Mouse (Mus musculus) CH12.LX (cell line): ENCODE measurements around the gene Efna3. TPM values are rescaled to one million over a fixed set of nuclear protein-coding genes. Genes with fewer than 3 reads are reported as not detected.

Experiments used
- DNase-seq: peaks from one replicate; pipeline ENCODE4 v3.0.0-alpha.2; 2013; ENCODE audit errors: extremely low read depth
- H3K27ac ChIP-seq: 2 replicates; pipeline ENCODE4 v1.5.1; 2012; ENCODE audit warnings: low read depth, mild to moderate bottlenecking, control low read depth, moderate library complexity; ENCODE audit not compliant: insufficient read depth
- H3K27me3 ChIP-seq: replicated peaks from 2 replicates; pipeline ENCODE3; 2012; ENCODE audit warnings: inconsistent platforms
- H3K36me3 ChIP-seq, 2 experiments: replicated peaks in 1 of 2; 2 replicates each; pipeline versions ENCODE3 to v1.6.1; 2012; ENCODE audit warnings: inconsistent platforms in 1 of 2, low read length in 1 of 2, mild to moderate bottlenecking in 1 of 2, mixed read lengths in 1 of 2, moderate library complexity in 1 of 2; ENCODE audit not compliant: control insufficient read depth in 1 of 2, insufficient read depth in 1 of 2
- H3K4me1 ChIP-seq, 2 experiments: 2 replicates each; pipeline ENCODE4 v1.6.1; 2012; ENCODE audit warnings: inconsistent platforms in 1 of 2, moderate library complexity in 1 of 2; ENCODE audit not compliant: insufficient read depth in 2 of 2, control insufficient read depth in 1 of 2
- H3K4me2 ChIP-seq: 2 replicates; pipeline ENCODE4 v1.6.1; 2012; ENCODE audit warnings: low read depth, mild to moderate bottlenecking, control low read depth; ENCODE audit not compliant: poor library complexity, insufficient read depth, severe bottlenecking
- H3K4me3 ChIP-seq, 3 experiments: fragments of 150-350 bp in 1 of 3; sonication (generic) in 1 of 3; replicated peaks in 1 of 3; 2 replicates each; pipeline versions ENCODE3 to v1.5.1; 2011 to 2012; ENCODE audit warnings: low read depth in 2 of 3, low read length in 2 of 3, mild to moderate bottlenecking in 2 of 3, moderate library complexity in 2 of 3, control low read depth in 1 of 3, improper control_type of control experiment in 1 of 3, inconsistent platforms in 1 of 3, mixed read lengths in 1 of 3; ENCODE audit not compliant: poor library complexity in 1 of 3
- H3K79me2 ChIP-seq: replicated peaks from 2 replicates; pipeline ENCODE4 v1.6.1; 2012; ENCODE audit warnings: mild to moderate bottlenecking, moderate library complexity; ENCODE audit not compliant: control insufficient read depth, poor library complexity, insufficient read depth, severe bottlenecking; ENCODE audit errors: extremely low read depth
- H3K9ac ChIP-seq: 2 replicates; pipeline ENCODE4 v1.6.1; 2012; ENCODE audit warnings: low read depth, mild to moderate bottlenecking, control low read depth, moderate library complexity; ENCODE audit not compliant: insufficient read depth
- H3K9me3 ChIP-seq: replicated peaks from 2 replicates; pipeline ENCODE3; 2012; ENCODE audit warnings: low read length, inconsistent platforms, mixed read lengths
- BHLHE40 ChIP-seq: IDR thresholded peaks from 2 replicates; pipeline ENCODE4 v1.6.1; 2011; ENCODE audit warnings: mild to moderate bottlenecking, low read depth, low read length, improper control_type of control experiment
- CHD2 ChIP-seq: IDR thresholded peaks from 2 replicates; pipeline ENCODE4 v1.6.1; 2011; ENCODE audit warnings: low read length, improper control_type of control experiment
- CTCF ChIP-seq, 2 experiments: IDR thresholded peaks in 1 of 2; conservative IDR thresholded peaks in 1 of 2; 2 replicates each; pipeline ENCODE4 v1.5.1; 2011 to 2012; ENCODE audit warnings: low read depth in 2 of 2, low read length in 2 of 2, improper control_type of control experiment in 1 of 2, inconsistent platforms in 1 of 2, mild to moderate bottlenecking in 1 of 2, moderate library complexity in 1 of 2
- E2F4 ChIP-seq: IDR thresholded peaks from 2 replicates; pipeline ENCODE4 v1.6.1; 2011; ENCODE audit warnings: low read depth, low read length, improper control_type of control experiment; ENCODE audit not compliant: insufficient replicate concordance
- ETS1 ChIP-seq: conservative IDR thresholded peaks from 2 replicates; pipeline ENCODE4 v1.6.1; 2012; ENCODE audit warnings: low read depth, mild to moderate bottlenecking, inconsistent platforms, low read length, improper control_type of control experiment, moderate library complexity
- GABPA ChIP-seq: IDR thresholded peaks from 2 replicates; pipeline ENCODE4 v1.6.1; 2012; ENCODE audit warnings: low read depth, low read length, improper control_type of control experiment, inconsistent platforms; ENCODE audit not compliant: insufficient replicate concordance
- HCFC1 ChIP-seq: IDR thresholded peaks from 2 replicates; pipeline ENCODE4 v1.6.1; 2012; ENCODE audit warnings: low read depth, mild to moderate bottlenecking, inconsistent platforms, low read length, improper control_type of control experiment
- JUN ChIP-seq: IDR thresholded peaks from 2 replicates; pipeline ENCODE4 v1.6.1; 2011; ENCODE audit warnings: low read depth, mild to moderate bottlenecking, low read length, improper control_type of control experiment, moderate library complexity; ENCODE audit not compliant: insufficient read depth
- JUND ChIP-seq: conservative IDR thresholded peaks from 2 replicates; pipeline ENCODE4 v1.6.1; 2011; ENCODE audit warnings: low read depth, low read length, improper control_type of control experiment
- KAT2A ChIP-seq: IDR thresholded peaks from 2 replicates; pipeline ENCODE4 v1.6.1; 2012; ENCODE audit warnings: low read length, improper control_type of control experiment, inconsistent platforms; ENCODE audit not compliant: insufficient replicate concordance
- MAFK ChIP-seq: IDR thresholded peaks from 2 replicates; pipeline ENCODE4 v1.6.1; 2011; ENCODE audit warnings: low read length, improper control_type of control experiment; ENCODE audit not compliant: insufficient replicate concordance
- MAX ChIP-seq: IDR thresholded peaks from 2 replicates; pipeline ENCODE4 v1.6.1; 2011; ENCODE audit warnings: low read length, improper control_type of control experiment
- MAZ ChIP-seq: IDR thresholded peaks from 2 replicates; pipeline ENCODE4 v1.6.1; 2012; ENCODE audit warnings: low read depth, mild to moderate bottlenecking, inconsistent platforms, low read length, improper control_type of control experiment, moderate library complexity
- MYC ChIP-seq: IDR thresholded peaks from 2 replicates; pipeline ENCODE4 v1.6.1; 2011; ENCODE audit warnings: low read depth, mild to moderate bottlenecking, improper control_type of control experiment, low read length
- NELFE ChIP-seq: IDR thresholded peaks from 2 replicates; pipeline ENCODE4 v1.6.1; 2011; ENCODE audit warnings: low read depth, low read length, improper control_type of control experiment
- NRF1 ChIP-seq: IDR thresholded peaks from 2 replicates; pipeline ENCODE4 v1.6.1; 2014; ENCODE audit warnings: low read depth, mild to moderate bottlenecking, inconsistent platforms, low read length, improper control_type of control experiment, moderate library complexity
- PAX5 ChIP-seq: IDR thresholded peaks from 2 replicates; pipeline ENCODE4 v1.6.1; 2012; ENCODE audit warnings: low read length, inconsistent platforms, mixed read lengths
- POLR2AphosphoS2 ChIP-seq: IDR thresholded peaks from 2 replicates; pipeline ENCODE4 v1.6.1; 2011; ENCODE audit warnings: low read depth, low read length, improper control_type of control experiment
- RAD21 ChIP-seq: IDR thresholded peaks from 2 replicates; pipeline ENCODE4 v1.6.1; 2011; ENCODE audit warnings: low read depth, mild to moderate bottlenecking, low read length, improper control_type of control experiment, moderate library complexity
- RCOR1 ChIP-seq: conservative IDR thresholded peaks from 2 replicates; pipeline ENCODE4 v1.6.1; 2012; ENCODE audit warnings: low read depth, mild to moderate bottlenecking, inconsistent platforms, low read length, improper control_type of control experiment
- SIN3A ChIP-seq: IDR thresholded peaks from 2 replicates; pipeline ENCODE4 v1.6.1; 2012; ENCODE audit warnings: low read length, improper control_type of control experiment, inconsistent platforms
- TBP ChIP-seq: conservative IDR thresholded peaks from 2 replicates; pipeline ENCODE4 v1.6.1; 2011; ENCODE audit warnings: low read depth, low read length, improper control_type of control experiment
- USF1 ChIP-seq: IDR thresholded peaks from 2 replicates; pipeline ENCODE4 v1.6.1; 2014; ENCODE audit warnings: low read depth, mild to moderate bottlenecking, inconsistent platforms, low read length, improper control_type of control experiment
- USF2 ChIP-seq: conservative IDR thresholded peaks from 2 replicates; pipeline ENCODE4 v1.6.1; 2011; ENCODE audit warnings: low read depth, low read length, improper control_type of control experiment
- ZC3H11A ChIP-seq: IDR thresholded peaks from 2 replicates; pipeline ENCODE4 v1.6.1; 2012; ENCODE audit warnings: low read depth, mild to moderate bottlenecking, inconsistent platforms, low read length, improper control_type of control experiment
- ZMIZ1 ChIP-seq: IDR thresholded peaks from 2 replicates; pipeline ENCODE4 v1.6.1; 2012; ENCODE audit warnings: low read depth, mild to moderate bottlenecking, inconsistent platforms, low read length, improper control_type of control experiment
- ZNF384 ChIP-seq: IDR thresholded peaks from 2 replicates; pipeline ENCODE4 v1.6.1; 2012; ENCODE audit warnings: low read depth, low read length, improper control_type of control experiment, inconsistent platforms
- dilution Hi-C: fragments of 300-500 bp; cut with MboI; formaldehyde crosslinking; loops from 2 replicates; pipeline ENCODE4 v1.14.3; 2020; ENCODE audit warnings: low sequenced_read_pairs; ENCODE audit not compliant: extremely low pct_unique_long_range_greater_than_20kb, extremely low pct_ligation_motif_present
- in situ Hi-C: fragments of 300-500 bp; cut with MboI; formaldehyde crosslinking; loops from 3 replicates; pipeline ENCODE4 v1.14.3; 2019; ENCODE audit warnings: low sequenced_read_pairs, low pct_ligation_motif_present, low pct_unique_long_range_greater_than_20kb, mixed read lengths
- polyA plus RNA-seq: library from polyadenylated mRNA; unstranded; fragments of >175 nt; gene quantifications from 2 replicates; pipeline ENCODE4 v1.2.1, GENCODE M21; 2012; ENCODE audit warnings: low read depth; ENCODE audit not compliant: insufficient read length
- total RNA-seq, 2 experiments: library from RNA; depleted of rRNA; stranded (reverse); fragments of 300-350 nt in 1 of 2; fragments of >200 nt in 1 of 2; gene quantifications; 2 replicates each; pipeline ENCODE4 v1.2.3; 2012 to 2014

Gene Efna3
- total and polyA plus RNA-seq, 3 experiments, result 0.09 to 0.13 TPM; not detected in 1

DNA sequence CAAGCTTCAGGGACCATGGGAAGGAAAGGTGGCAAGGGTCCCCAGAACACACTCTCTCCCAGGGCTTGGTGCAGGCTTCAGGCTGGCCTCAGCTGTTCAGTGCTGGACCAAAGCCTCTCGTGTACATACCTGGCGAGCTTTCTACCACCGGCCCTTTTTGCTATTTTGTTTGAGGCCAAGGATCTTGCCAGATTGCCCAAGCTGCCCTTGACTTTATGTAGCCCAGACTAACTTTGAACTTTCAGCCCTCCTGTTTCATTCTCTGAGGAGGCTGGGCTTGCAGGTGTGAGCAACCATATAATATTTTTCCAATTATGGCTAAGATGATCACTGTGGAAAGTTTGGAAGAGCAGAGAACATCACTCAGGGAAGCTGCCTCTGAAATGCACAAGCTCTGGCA lies 38.5 kb downstream of the Efna3 start:
- in situ Hi-C loops, result no loop called here
- no peaks in the 10 kb centered on the region for H3K27me3 ChIP-seq
- peaks cover 20 to 55% of the 10 kb centered on the region in 2 experiments for H3K4me1 ChIP-seq
- TF ChIP-seq TBP (no peak), PAX5 (no peak), GABPA (no peak), MAX (no peak), RAD21 (no peak), RCOR1 (no peak), NELFE (no peak), ZMIZ1 (no peak), JUN (no peak), MAZ (no peak)
- no peak for DNase-seq
- no peak overlapping the region for H3K4me3 ChIP-seq
- dilution Hi-C loops, result no loop called here
- no peaks in the 10 kb centered on the region for H3K9me3 ChIP-seq
- no peaks in the 10 kb centered on the region for H3K36me3 ChIP-seq
- H3K79me2 ChIP-seq, result no peaks in the 10 kb centered on the region
- H3K27ac ChIP-seq, result no peak overlapping the region
- H3K9ac ChIP-seq, result no peak overlapping the region
- no peak overlapping the region for H3K4me2 ChIP-seq

DNA sequence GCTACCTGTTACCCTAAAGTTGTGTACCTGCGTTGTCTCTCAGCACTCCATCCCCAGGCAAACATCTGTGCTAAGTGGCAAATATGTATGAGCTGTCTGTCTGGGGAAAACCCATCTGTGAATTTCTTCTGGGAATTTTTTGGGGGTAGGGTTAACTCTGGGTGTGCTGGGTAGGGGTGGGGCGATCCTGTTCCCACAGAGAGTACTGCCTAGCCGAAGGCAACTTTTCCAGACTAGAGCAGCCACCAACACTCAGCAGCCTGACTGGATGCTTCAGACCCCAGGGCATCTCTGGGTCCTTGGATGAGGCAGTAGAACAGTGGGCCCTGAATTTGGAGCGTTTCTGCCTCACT lies 40.5 kb downstream of the Efna3 start:
- Histone ChIP-seq H3K4me3 (no peak overlapping the region), H3K4me2 (no peak overlapping the region), H3K9ac (no peak overlapping the region), H3K4me1 (peaks cover 20 to 39% of the 10 kb centered on the region in 2 experiments), H3K27me3 (peaks cover 7% of the 10 kb centered on the region)
- dilution Hi-C loops, result no loop called here
- no peak for DNase-seq
- TF ChIP-seq CHD2 (no peak), RAD21 (no peak), NRF1 (no peak), KAT2A (no peak), ETS1 (no peak), E2F4 (no peak), ZNF384 (no peak), MAZ (no peak), SIN3A (no peak), JUND (no peak), ZC3H11A (no peak), POLR2AphosphoS2 (no peak), MYC (no peak), TBP (no peak), BHLHE40 (no peak), HCFC1 (no peak), MAFK (no peak), USF2 (no peak), USF1 (no peak), CTCF (conservative IDR thresholded peaks at IDR 0.05 in 1 of 2, IDR thresholded peaks at IDR 0.05 in 1 of 2; ENCODE audit: low read depth in 2 of 2, low read length in 2 of 2) (no peak)
- TF ChIP-seq, all 38 proteins: peak for 0
- in situ Hi-C loops, result no loop called here
- H3K9me3 ChIP-seq, result no peaks in the 10 kb centered on the region
- H3K27ac ChIP-seq, result no peak overlapping the region
- H3K79me2 ChIP-seq, result no peaks in the 10 kb centered on the region
- H3K36me3 ChIP-seq, result no peaks in the 10 kb centered on the region
